Mouse (Mus musculus) G1E (cell line): ENCODE results near the gene Olfr556.

Experiments used
- GATA1 ChIP-seq: IDR thresholded peaks from 2 replicates; pipeline ENCODE4 v1.6.1; 2012; ENCODE audit warnings: borderline replicate concordance, low read length, inconsistent platforms, mixed read lengths
- TAL1 ChIP-seq: conservative IDR thresholded peaks from 2 replicates; pipeline ENCODE4 v1.6.1; 2012; ENCODE audit warnings: low read depth, low read length, inconsistent platforms, mixed read lengths

DNA sequence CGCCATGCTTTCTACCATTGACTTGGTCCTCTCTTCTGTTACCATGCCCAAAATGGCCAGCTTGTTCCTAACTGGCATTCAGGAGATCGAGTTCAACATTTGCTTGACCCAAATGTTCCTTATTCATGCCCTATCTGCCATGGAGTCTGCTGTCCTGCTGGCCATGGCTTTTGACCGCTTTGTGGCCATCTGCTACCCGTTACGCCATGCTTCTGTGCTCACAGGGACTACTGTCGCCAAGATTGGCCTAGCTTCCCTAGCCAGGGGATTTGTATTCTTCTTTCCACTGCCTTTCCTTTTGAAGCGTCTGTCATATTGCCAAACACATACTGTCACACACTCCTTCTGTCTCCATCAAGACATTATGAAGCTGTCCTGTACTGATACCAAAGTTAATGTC, 33.8 kb downstream of the Olfr556 start:
- TF ChIP-seq TAL1 (no peak), GATA1 (no peak)
